Mouse (Mus musculus) telencephalon, adult 2 months (tissue): ENCODE measurements around the gene Dlg2.
A peak's percentile ranks its signal among the peaks of the same experiment; 100 is the strongest.

Source experiments
- DNase-seq: peaks from one replicate; pipeline ENCODE4 v3.0.0-alpha.2; 2011; ENCODE audit warnings: low read depth, low spot score

Dlg2 gene

DNA sequence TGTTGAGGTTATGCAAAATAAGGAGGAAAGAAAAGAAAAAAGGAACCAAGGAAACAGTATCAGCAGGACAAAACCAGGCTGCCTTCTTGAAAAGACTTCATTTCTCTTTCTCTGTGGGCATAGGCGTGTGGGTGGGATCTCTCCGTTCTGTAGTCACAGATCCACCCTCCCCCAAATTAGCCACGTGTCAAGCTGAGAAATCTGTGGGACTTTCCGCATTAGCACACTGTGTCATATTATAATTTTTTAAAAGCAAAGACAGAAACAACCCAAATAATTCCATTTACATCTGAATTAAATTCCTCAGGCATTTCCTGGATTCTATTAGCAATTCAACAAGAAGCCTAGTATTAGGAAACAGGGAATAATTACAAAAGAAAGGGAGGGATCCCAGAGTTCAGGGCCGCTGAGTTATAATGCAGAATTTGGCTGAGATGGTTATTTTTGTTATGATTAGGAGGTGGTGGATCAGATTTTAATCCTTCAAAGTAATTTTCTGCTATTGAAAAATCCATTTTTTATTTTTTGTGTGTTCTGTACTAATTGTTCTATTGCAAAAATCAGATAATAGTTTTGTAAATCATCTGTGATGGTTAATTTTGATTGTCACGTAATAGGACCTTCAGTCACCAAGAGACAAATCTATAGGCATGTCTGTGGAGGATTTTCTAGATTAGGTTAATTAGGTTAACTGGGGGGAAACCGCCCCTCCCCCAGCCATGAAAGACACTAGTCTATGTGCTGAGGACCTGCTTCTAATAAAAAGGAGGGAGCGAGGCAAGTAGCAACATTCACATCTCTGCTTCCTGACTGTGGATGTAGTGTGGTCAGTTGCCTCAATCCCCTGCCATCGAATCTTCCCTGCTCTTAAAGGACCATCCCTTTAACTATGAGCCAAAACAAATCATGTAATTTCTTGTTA lies 63.3 kb downstream of the Dlg2 start:
- peak; percentile 47 for DNase-seq

DNA sequence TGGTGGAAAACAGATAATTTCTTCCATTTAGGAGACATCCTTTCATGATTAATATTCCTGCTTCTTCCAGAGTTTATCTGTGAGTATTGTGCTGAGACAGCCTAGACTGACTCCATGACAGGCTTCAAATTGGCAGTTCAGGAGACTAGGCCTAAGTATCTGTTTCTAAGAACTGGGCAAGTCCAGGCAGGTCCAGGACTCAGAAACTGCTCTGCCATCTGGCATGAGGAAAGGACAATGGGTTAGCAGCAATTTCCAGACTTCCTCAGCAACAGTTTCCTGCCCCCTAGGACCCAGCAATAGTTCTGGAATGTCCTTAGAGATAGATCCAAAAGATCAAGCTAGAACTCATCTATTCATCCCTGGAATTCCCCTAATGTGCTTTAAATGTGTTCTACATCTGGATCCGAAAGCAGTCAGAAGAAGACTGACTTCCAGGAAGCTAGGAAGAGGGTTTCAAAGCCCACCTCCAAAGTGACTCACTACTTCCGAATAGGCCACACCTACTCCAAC lies 64.4 kb downstream of the Dlg2 start:
- DNase-seq: no peak

DNA sequence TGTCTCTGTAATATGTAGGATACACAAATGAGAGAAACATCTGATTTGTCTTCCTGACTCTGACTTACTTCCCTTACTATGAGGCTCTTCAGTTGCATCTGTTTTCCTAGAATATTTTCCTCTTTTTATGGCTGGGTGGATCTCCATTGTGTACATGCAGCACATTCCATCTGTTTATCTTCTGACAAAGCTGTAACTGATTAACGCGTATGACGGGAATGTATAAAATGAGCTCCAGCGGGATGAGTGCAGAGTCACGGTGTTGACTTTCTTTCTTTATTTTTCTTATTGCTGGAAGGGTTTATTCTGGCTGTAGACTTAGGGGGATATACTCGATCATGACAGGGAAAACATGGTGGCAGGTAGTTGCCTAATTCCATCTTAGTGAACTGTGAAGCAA lies 76.9 kb downstream of the Dlg2 start:
- no peak for DNase-seq

DNA sequence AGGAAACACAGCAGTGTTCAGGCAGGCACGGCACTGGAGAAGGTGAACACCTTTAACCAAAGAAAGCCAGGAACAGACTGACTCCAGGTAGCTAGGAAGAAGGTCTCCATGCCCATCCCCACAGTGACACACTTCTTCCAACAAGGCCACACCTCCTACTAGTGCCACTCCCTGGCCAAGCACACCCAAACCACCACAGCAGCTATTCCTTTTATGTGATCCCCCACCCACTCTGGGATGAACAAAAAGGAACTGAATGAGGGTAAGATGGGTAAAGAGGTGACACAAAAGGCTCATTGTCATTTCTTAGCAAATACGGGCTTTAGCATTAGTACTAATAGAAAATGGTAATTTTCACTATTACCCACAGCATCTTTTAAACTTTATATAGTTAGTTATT lies 77.9 kb downstream of the Dlg2 start:
- no peak for DNase-seq

DNA sequence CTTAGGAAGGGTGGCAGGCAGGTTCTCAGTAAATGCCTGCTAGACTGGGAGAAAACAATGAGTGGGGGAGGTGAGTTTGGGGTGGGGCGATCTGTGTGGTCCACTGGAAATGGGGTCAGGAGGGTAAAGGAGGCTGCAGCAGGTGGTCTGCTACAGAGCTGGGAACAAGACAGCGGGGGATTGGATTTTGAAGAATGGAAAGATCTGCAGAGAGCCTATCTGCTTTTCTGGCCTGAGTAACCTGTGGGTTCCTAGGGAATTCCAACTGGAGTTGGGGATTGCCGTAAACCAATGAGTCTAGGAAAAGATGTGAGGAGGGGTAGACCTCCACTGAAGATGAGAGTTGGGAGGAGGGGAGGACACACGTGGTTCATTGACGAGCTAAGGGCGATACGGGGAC lies 92.7 kb downstream of the Dlg2 start:
- DNase-seq: no peak

DNA sequence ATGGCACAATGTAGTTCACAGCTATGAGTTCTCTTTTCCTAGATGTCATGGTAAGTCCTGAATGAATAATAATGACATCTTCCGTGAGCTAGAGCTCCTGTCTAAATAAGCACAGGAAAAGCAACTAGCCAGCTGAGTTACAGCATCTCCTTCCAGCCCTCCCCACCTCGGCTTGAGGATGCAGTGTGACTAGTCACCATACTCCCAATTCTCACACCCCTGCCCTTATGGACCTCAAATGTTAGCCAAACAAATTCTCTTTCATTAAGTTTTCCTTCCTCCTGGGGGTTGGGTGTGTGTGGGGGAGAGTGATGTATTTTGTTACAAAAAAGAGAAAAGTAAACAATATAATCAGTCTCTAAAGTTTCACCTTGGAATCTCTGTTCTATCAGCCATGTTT lies 111.3 kb downstream of the Dlg2 start:
- DNase-seq: no peak

DNA sequence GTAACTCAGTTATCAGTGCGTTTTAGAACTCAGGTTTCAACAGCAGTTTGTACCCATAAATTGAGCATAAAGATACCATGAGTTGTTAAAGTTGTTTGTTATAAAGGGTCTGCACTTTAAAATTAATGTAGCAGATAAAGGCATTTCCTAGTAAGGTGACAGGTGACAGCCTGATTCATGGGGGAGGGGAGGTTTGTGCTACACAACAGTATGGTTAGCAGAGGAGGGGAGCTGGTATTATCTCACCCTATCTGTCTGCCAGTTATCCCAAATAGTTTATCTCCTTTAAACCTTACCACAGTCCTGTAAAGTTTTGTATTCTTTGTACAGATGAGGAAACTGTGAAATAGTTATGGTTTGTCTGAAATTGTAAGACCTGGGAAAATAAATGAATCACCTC lies 111.8 kb downstream of the Dlg2 start:
- no peak for DNase-seq

DNA sequence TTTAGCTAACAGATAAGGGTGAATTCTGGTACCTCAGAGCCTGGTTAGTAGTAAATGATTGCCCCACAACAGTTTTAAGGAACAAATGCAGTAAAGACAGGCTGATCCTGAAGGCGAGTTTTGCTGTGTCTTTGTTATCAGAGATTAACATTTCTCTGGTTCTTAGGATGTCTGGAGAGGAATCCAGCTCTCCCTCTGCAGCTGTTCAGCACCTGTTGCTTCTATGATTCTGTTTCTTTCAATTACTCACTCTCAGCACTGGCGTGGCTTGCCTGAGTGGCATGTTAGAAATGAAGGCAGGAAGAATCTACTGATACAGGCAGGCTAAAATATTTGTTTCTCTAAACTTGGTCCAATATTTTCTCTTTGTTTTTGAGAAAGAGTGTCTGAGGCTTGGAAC lies 133.3 kb downstream of the Dlg2 start:
- DNase-seq: no peak

DNA sequence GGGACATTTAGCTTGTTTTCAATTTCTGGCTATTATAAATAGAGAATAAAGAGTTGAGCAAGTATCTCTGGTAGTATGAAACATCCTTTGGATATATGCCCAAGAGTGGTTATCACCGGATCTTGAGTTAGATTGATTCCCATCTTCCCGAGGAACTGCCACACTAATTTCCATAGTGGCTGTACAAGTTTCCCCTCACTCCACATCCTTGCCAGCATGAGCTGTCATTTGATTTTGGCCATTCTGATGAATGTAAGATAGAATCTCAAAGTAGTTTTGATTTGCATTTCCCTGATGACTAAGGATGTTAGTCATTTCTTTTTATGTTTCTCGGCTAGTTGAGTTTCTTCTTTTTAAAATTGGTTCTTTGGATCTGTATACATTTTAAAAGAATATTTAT lies 154.1 kb downstream of the Dlg2 start:
- peak; percentile 12 for DNase-seq

DNA sequence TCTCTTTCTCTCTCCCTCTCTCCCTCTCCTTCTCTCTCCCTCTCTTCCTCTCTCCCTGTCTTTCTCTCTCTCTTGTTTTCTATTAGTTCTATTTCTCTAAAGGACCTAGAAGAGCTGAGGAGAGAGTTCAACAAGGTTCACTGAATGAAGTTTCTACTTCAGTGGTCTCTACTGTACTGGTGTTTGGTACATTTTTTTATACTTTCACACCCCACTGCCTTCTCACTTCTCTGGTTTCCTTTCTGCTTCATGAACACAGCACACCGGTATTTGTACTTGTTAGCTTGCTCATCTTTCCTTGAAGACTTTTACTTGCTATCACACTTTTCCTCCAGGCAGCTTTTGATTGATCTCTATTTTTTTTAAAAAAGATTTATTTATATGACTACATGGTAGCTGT lies 173.0 kb downstream of the Dlg2 start:
- no peak for DNase-seq

DNA sequence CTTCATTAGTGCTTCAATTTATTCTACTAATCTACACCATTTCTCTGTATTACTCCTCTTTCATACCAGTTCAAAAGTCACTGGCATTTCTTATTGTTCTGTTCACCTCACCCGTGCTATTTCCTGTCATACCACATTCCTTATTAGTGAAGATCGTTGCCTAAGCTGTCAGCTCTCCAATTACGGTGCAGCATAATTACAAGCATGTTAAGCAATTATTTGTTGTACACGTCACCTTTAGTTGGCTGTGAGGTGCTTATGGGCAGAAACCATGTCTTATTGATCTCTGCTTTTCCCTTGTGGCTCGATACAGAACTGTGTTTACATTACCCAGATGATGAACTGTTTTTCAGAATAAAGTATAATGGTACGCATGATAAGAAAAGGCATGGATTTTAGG lies 174.7 kb downstream of the Dlg2 start:
- DNase-seq: no peak

DNA sequence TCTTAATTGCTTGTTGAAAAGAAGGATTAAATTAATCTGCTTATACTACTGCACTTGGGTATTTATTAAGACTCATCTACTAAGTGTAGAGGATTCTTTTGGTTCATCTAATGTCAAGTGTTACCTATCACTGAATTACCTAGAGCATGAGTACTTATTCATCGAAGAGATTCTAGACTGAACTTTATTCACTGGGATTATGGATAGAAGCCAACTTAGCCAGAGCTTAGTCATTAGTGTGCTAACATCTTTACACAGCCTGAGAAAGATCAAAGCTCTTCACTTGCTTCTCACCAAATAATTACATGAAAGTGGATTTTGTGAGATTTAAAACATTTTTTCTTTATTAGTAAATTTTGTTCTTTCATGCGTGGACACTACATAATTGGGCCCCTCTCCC lies 175.1 kb downstream of the Dlg2 start:
- DNase-seq: no peak

DNA sequence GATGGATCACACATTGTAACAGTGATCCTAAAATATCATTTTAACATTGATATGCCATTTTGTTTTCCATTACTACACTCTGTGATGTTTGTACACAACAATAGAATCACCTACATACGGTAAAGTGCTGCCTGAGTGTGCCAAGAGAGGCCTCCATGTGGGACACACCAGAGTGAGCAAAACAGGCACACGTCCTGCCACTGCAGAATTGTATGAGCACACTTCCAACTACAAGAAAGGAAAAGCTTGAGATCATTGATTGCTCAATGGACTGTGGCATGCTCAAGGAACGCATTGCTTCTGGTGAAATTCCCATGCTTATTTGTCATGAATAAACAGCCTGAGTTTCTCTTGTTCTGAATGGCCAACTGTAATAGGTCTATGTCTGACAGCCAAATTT lies 182.1 kb downstream of the Dlg2 start:
- DNase-seq: no peak

DNA sequence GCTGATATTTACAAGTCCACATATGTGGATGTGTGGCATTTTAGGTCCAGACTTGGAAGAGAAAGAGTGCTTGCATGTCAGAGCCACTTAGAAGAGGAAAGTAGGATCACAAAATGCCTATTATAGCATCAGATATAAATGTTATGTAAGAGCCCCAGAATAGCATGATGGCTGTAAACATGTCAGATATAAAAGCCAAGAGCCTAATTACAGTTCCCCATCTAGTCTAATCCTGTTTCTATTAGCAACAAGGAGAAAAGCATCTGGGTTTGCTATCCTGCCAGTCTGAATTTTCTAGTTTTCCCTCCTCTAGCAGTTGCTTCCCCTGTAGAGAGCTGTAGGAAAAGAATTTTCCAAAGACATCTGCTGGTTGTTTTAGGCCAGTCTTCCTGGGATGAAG lies 217.6 kb downstream of the Dlg2 start:
- peak; percentile 89 for DNase-seq

DNA sequence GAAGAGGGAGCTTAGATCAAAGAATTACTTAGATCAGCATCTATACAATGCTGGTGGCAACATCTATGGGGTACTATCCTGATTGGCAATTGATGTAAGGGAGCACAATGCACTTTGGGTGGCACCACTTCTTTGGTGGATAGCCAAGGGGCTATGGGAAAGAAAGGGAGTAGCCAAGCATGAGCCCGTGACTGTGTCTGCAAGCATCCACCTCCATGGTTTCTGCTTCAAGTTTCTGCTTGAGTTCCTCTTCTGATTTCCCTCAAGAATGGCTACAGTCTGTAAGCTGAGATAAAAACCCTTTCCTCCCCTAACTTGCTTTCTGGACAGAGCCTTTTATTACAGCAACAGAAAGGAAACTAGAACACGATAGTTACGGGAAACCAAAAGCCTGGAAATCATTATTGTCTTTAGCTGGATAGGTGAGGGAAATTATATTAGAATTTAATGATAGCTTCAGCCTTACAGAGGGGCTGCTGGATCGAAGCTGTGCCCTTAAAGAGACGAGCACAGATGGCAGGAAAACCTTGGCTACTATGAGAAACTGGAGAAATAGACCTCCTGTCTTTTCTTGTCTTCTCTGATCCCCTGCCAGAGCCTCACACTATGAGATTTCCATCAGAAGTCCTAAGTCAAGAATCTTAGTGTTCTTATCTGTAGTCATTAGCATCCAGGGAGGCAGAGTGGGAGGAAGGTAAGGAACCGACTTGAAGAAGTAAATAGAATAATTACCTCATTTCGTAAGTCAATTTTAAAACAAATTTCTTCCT lies 219.9 kb downstream of the Dlg2 start:
- no peak for DNase-seq

DNA sequence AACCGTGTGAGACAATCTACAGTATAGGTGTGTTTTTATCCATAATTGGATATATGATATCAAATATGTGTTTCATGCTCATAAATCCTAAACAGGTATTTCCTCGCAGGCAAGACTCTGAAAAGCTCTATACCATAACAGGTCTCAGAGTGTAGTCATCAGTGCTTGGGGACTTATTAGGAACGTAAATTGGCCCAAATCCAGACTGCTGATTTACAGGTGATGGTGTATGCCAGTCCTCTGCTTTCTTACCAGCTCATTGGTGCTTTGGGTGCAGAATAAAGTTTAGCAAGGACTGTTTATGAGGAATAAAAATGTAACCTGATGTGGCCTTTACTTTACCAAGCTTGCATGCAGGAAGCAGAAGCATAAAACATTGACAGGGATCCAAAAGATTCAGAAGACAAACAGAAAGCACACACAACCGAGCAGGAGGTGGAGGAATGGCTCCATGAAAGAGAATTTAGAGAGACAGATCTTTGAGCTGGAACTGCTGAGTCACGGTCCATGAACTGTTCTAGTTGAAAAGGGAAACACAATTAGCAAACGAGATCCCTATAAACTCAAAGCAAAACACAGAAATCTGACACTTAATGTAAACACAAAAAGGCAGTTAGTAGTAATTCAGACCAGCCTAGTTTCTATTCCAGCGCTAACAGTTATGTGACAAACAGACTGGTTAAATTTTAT lies 226.8 kb downstream of the Dlg2 start:
- DNase-seq: peak; percentile 29

DNA sequence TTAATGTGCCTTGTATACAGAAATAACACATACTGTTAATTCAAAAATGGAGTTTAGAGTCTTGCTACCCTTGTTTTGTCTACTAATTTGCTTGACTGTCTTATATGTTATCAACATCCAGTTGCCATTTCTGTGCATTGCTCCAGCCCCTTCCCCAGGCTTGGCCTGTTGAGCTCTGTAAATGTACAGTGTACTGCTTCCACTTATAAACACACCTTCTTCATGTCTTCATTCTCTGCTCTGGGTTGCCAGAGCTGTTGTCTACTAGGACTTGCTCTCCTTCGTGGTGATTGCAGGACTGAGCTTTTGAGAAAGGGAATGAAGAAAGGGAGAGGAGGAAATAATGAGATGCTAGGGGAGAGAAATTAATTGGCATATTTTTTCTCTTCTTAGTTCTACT lies 227.5 kb downstream of the Dlg2 start:
- DNase-seq: no peak

DNA sequence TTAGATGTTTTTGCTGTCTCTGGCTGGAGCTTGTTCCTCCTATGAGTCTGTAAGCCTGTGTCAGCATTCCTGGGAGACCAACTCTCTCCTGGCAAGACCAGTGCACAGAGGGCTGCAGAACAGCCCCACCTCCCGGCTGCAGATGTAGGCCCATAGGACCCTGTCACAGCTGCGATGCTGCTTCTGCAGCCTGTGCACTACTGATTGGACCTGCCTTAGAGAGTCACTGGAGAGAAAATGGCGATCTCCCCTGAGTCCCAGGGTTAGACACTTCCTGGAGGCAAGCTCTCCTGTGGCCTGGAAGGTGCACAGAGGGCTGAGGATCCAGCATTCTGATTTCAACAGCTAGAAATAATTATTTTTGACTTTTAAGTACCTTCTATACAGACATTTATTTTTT lies 257.6 kb downstream of the Dlg2 start:
- DNase-seq: no peak

DNA sequence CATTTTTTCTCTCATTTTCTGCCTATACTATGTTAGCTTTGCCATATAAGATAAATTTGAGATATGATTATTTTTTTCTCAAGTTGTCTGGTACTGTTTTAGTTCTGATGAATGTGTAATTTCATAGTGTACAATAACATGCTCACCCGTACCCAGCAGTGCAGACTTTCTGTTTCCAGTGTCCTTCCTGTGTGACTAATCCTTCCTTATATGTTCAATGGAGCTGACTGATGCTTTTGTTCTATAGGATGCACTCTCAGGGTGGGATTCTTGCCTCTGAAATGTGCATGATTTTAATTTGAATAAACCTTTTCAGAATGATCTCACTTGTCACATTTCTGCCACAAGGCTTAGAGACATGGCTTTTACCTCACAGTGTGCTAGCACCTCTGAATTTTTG lies 259.9 kb downstream of the Dlg2 start:
- no peak for DNase-seq

DNA sequence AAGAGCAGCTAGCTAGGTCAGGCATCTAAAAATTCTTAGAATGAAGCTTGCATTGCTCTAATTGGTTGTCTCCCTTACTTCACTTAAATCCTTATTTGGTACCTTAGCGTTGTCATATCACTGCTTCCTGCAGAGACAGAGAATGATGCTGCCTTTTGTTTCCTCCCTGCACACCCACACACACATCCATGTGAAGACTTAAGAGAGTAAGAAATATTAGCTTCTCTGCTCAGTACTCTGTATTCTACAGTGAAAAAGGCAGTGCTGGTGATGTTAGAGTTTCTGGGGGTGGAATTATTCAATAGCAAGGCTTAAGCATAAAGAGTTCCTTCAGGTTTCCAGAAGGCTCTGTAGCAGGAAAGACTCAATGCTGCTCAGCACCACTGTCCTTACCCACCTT lies 272.2 kb downstream of the Dlg2 start:
- DNase-seq: peak; percentile 68

DNA sequence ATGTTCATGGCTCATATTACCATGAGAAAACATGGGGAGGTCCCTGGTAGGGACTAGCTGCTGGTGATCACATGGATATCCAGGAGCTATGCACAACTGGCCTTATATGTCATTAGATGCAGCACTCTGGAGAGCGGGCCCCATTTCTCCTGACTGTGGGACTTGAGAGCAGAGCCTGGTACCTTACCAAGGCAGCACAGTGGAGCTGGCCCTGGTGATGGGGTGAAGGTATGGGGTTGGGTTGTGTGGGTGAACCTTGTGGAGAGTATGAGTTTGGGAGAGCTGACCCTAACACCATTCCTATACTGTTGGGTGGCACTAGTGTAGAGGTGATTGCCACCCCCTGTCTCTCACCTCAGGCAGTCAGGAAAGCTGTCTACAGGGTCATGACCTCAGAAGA lies 311.5 kb downstream of the Dlg2 start:
- no peak for DNase-seq

DNA sequence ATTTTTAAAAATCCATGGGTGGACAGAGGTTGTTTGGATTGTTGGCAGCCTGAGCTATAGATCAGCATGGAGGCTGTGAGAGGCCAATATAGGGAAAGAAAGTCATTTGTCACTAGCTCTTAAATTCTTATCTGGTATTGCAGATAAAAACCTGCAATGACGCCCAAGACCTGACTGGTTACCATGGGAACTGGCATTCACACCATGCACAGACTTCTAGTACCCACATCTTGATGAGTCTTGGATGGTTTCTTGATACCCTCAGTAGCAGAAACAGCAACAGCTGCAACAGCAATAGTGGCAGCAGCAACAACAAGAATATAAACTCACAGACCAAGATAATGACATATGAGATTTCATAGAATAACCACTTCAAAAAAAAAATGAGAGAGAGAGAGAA lies 315.1 kb downstream of the Dlg2 start:
- no peak for DNase-seq
